Mouse (Mus musculus): ENCODE data around the gene Sox10.

- TF ChIP-seq CTCF (IDR thresholded peaks at IDR 0.05; ENCODE audit: low read depth) (no peak), EP300 (IDR thresholded peaks at IDR 0.05; ENCODE audit: low read depth) (no peak)
These were observed 37.9 kb downstream of the Sox10 start for GRCm38 (mm10) chr15:79127101-79127500.
